Mouse (Mus musculus) C2C12 (cell line): ENCODE results near the gene Zbtb44. TPM values are rescaled to one million over a fixed set of nuclear protein-coding genes. Genes with fewer than 3 reads are reported as not detected.

ENCODE experiments used
- H3K27me3 ChIP-seq: one replicate; pipeline ENCODE4 v1.6.1; 2011; ENCODE audit not compliant: control insufficient read depth, insufficient read depth, insufficient read length
- H3K36me3 ChIP-seq: one replicate; pipeline ENCODE4 v1.6.1; 2011; ENCODE audit not compliant: control insufficient read depth, insufficient read depth
- H3K4me3 ChIP-seq: one replicate; pipeline ENCODE4 v1.5.1; 2011; ENCODE audit warnings: mild to moderate bottlenecking, control low read depth; ENCODE audit not compliant: poor library complexity, insufficient read depth, severe bottlenecking
- H3K79me2 ChIP-seq: one replicate; pipeline ENCODE4 v1.6.1; 2011; ENCODE audit not compliant: control insufficient read depth, insufficient read depth
- H3K79me3 ChIP-seq: one replicate; pipeline ENCODE4 v1.6.1; 2011; ENCODE audit warnings: low read depth, control low read depth
- H3ac ChIP-seq: one replicate; pipeline ENCODE3; 2011; ENCODE audit warnings: low read depth; ENCODE audit not compliant: control insufficient read depth, insufficient read length
- CEBPB ChIP-seq: IDR thresholded peaks from one replicate; pipeline ENCODE4 v1.6.1; 2011; ENCODE audit warnings: low read depth, mild to moderate bottlenecking, control low read depth, moderate library complexity
- CTCF ChIP-seq: IDR thresholded peaks from one replicate; pipeline ENCODE4 v1.5.1; 2011; ENCODE audit not compliant: control insufficient read depth, insufficient read depth, insufficient read length
- FOSL1 ChIP-seq: IDR thresholded peaks from one replicate; pipeline ENCODE4 v1.8.0; 2011; ENCODE audit warnings: mild to moderate bottlenecking, low read length; ENCODE audit not compliant: poor library complexity, insufficient read depth, severe bottlenecking
- MAX ChIP-seq: IDR thresholded peaks from one replicate; pipeline ENCODE4 v1.6.1; 2011; ENCODE audit warnings: mild to moderate bottlenecking, control low read depth
- MYOD1 ChIP-seq: IDR thresholded peaks from one replicate; pipeline ENCODE4 v1.6.1; 2011; ENCODE audit warnings: low read depth; ENCODE audit not compliant: control insufficient read depth, insufficient read length
- MYOG ChIP-seq: IDR thresholded peaks from one replicate; pipeline ENCODE4 v1.6.1; 2011; ENCODE audit not compliant: control insufficient read depth, insufficient read length; ENCODE audit errors: extremely low read depth
- USF1 ChIP-seq: IDR thresholded peaks from one replicate; pipeline ENCODE4 v1.6.1; 2011; ENCODE audit warnings: low read depth, mild to moderate bottlenecking, control low read depth, moderate library complexity
- long read RNA-seq, 2 experiments: library from polyadenylated mRNA; unstranded; transcript quantifications; one replicate each; pipeline ENCODE4 v2.0.0; 2019 to 2020
- polyA plus RNA-seq: library from polyadenylated mRNA; unstranded; fragments of >200 nt; fragmentation: generic; extraction: Trizol; gene quantifications from one replicate; pipeline ENCODE4 v1.2.1, GENCODE M21; 2012; ENCODE audit warnings: missing spikeins

Zbtb44 gene
- polyA plus RNA-seq = 4.0 TPM
- long read RNA-seq, experiment 1, full-length matches to known transcripts = 1 of 8 reads
- long read RNA-seq, experiment 1, partial matches to known transcripts = 1 of 8 reads
- long read RNA-seq, experiment 1, other reads (novel, unspliced or antisense) = 6 of 8 reads
- long read RNA-seq, experiment 2, full-length matches to known transcripts = 59 of 97 reads
- long read RNA-seq, experiment 2, partial matches to known transcripts = 2 of 97 reads
- long read RNA-seq, experiment 2, other reads (novel, unspliced or antisense) = 36 of 97 reads

DNA sequence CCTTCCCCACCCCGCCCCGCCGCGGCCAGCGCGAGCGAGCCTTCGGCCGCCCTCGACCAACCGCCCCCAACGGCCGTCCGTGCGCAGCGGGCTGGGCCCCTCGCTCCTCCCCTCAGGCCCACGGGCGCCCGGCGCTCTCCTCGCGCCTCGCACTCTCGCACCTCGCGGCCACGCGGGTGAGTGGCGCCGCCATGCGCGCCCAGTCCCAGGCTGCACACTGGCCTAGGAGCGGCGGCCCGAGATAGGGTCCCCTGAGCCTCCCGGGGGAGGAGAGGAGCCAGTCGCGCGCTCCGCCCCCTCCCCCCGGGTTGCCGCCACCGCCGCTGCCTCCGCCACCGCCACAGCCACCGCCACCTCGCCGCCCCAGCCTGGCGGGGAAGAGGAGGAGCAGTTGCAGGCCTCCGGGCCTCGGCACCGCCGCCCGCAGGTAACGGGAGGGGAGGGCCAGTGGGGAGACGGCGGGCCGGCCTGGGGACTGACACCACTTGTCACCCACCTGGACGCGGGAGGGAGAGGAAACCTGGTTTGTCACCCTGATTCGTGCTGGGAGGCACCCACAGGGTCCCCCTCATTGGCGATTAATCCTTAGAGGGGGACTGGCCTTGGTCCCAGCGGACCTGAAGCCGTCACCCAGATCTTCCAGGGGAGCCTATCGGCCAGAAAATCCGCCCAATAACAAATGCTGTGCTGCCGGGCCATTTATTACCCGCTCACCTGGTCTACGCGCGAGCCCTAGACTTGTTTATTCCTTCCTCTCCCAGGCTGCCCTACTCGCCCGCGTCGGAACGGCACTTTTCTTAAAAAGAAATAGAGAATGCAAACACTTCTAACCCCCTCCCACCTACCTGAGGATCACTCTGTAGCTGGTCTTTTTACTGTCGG lies at the start of gene Zbtb44:
Gene Zbtb44 (plus strand): TSS at position 113 of the 882 bp plus-strand sequence.
- peak within 1 kb of the TSS; percentile 53 for H3K4me3 ChIP-seq
- H3K79me3 ChIP-seq = peaks cover 11% of the 10 kb centered on the region
- peak; percentile 80 for TF ChIP-seq MAX
- TF ChIP-seq CEBPB = no peak
- TF ChIP-seq MYOG = no peak
- peak; percentile 0 for TF ChIP-seq CTCF
- TF ChIP-seq MYOD1 = no peak
- peaks cover 3% of the 10 kb centered on the region for H3K36me3 ChIP-seq
- peaks cover 37% of the 10 kb centered on the region for H3K79me2 ChIP-seq
- peak within 1 kb of the TSS; percentile 82 for H3ac ChIP-seq
- H3K27me3 ChIP-seq = no peaks in the 10 kb centered on the region

DNA sequence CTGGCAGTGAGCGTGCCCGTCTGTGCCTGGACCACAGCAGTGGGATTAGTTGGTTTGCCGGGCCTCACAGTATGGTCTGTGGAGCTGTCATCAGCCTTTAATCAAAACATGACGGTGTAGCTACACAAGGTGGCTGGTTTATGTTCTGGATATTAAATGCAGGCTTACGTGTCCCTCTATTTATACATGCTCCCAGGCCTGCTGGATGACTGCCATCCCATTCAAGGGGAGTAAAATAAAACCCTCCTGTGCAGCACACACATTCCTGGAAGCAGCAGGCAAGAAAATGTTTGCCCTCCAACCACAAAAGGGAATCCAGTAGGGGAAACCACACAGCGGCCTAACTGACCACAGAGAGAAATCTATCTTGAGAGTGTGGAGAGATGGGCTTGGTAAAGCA lies 44.7 kb upstream of the Zbtb44 start:
- Histone ChIP-seq H3K79me3 (no peaks in the 10 kb centered on the region), H3K36me3 (no peaks in the 10 kb centered on the region), H3K27me3 (peaks cover 15% of the 10 kb centered on the region), H3K4me3 (no peak overlapping the region), H3ac (no peak overlapping the region), H3K79me2 (no peaks in the 10 kb centered on the region)
- TF ChIP-seq MYOG (no peak), USF1 (no peak), CTCF (no peak), MAX (no peak), MYOD1 (no peak)

DNA sequence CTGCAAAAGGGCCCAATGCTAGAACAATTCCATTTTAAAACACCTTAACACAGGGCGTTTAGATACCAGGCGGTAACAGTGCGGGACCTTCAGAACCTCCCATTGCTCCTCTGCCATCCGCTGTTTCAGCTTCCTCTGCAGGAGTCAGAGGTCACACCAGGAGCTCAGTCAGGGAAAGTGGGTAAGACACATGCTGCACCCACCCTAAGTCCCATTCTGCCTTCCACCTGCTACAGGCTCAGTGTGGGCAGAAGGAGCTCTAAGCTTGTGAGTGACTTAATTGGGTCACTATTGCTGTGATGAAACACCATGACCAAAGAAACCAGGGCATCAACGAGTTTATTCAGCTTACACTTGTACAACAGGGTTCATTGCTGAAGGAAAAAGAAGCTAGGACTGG lies 37.3 kb upstream of the Zbtb44 start:
- no peak overlapping the region for H3K4me3 ChIP-seq
- H3K36me3 ChIP-seq = no peaks in the 10 kb centered on the region
- no peaks in the 10 kb centered on the region for H3K79me3 ChIP-seq
- peaks cover 18% of the 10 kb centered on the region for H3K27me3 ChIP-seq
- no peak overlapping the region for H3ac ChIP-seq
- H3K79me2 ChIP-seq = no peaks in the 10 kb centered on the region
- TF ChIP-seq MYOG (no peak), FOSL1 (no peak), CEBPB (no peak), USF1 (no peak), MYOD1 (no peak), CTCF (no peak), MAX (no peak)

DNA sequence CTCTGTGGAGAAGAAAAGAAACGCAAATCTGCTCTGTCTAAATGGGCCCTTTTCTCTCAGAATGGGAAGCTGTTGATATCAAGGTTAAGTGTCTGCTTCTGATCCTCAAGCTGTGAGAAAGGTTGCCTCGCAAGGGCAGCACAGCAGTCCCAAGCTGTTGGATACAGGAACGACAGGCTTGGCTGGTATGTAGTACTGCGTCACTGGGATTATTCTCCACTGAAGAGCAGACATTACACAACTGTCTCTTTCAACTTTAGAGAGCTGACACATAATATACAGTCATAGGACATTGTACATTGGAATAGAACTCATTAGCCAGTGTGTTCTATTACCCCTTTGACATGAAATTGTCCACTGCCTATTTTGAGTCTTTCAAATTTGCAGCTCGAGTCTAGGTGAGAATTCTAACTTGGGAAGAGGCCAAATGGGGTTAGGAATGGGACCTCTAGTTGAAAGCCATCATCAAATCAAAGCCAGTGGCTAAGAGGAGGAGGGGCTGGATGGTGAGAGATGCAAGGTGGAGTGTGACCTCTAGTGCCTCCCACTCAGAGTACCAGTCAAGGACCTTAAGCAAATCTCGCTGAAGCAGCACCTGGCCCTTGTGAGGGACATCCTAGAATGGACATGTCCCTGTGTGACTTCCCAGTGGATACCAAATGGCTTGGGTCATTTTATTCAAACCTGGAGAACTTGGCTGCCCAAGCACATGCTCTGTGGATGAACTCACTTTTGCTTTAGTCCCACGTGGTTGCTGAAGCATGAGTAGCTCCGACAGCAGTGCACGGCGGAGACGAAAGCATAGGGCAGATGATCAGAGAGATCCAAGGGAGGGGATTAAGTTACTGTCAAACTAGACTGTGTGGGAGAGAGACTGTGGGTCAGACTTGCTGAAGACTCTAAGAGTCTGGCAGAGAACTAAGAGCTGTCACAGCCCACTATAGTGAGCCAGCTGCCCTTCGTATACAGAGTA lies 33.6 kb upstream of the Zbtb44 start:
- peaks cover 18% of the 10 kb centered on the region for H3K27me3 ChIP-seq
- H3ac ChIP-seq = no peak overlapping the region
- no peaks in the 10 kb centered on the region for H3K36me3 ChIP-seq
- H3K79me3 ChIP-seq = no peaks in the 10 kb centered on the region
- H3K4me3 ChIP-seq = no peak overlapping the region
- no peak for TF ChIP-seq MAX
- TF ChIP-seq CEBPB = no peak
- H3K79me2 ChIP-seq = no peaks in the 10 kb centered on the region

DNA sequence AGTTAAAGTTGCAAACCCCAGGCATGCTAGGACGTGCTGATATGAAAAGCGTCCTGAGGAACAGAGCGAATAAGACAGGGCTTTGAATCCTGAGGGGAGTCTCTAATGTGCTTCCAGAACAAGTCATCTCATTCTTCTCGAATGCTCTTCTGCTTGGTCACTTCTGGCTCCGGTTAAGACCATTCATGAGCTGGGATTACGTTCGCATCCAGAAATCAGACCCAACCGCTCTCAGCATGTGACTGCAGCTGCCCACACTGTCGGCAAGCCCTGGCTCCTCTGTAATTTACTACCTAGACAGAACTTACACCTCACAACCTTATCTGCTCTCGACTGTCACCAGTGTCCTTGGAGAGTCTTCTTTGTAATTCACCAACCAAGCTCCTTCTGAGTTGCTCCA lies 29.8 kb upstream of the Zbtb44 start:
- Histone ChIP-seq H3ac (no peak overlapping the region), H3K4me3 (no peak overlapping the region), H3K79me2 (no peaks in the 10 kb centered on the region), H3K36me3 (no peaks in the 10 kb centered on the region), H3K27me3 (peaks cover 18% of the 10 kb centered on the region), H3K79me3 (no peaks in the 10 kb centered on the region)
- no peak for TF ChIP-seq CEBPB
- no peak for TF ChIP-seq USF1
- no peak for TF ChIP-seq CTCF
- no peak for TF ChIP-seq MYOD1
- no peak for TF ChIP-seq MAX

DNA sequence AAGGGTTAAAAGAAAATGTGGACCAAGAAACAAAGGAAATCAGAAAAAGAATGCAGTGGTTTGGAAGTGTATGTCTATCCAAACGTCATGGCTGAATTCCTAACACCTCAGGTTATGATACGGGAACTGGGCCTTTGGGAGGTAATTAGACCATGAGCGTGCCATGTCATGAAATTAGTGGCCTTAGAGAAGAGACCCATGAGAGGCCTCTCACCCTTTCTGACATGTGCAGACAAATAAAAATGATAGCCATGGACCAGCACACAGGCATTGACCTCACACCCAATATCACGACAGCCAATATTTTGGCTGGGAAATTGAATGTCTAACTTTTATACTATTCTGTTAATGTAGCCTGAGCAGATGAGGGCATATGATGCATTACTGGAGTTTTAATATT lies 27.9 kb upstream of the Zbtb44 start:
- Histone ChIP-seq H3K4me3 (no peak overlapping the region), H3K36me3 (no peaks in the 10 kb centered on the region), H3K27me3 (peaks cover 12% of the 10 kb centered on the region), H3K79me2 (no peaks in the 10 kb centered on the region), H3K79me3 (no peaks in the 10 kb centered on the region), H3ac (no peak overlapping the region)
- TF ChIP-seq MAX (no peak), USF1 (no peak), MYOG (no peak), MYOD1 (no peak), FOSL1 (no peak), CTCF (no peak), CEBPB (no peak)
